Mouse (Mus musculus) kidney, adult 2 months (tissue): ENCODE measurements around the gene Ube2n.

Source experiments
- CTCF ChIP-seq: fragments of 200-500 bp; conservative IDR thresholded peaks from 2 replicates; pipeline ENCODE4 v1.5.1; 2011; ENCODE audit warnings: low read depth, mild to moderate bottlenecking, control low read depth, low read length, moderate library complexity, mixed read lengths; ENCODE audit not compliant: insufficient read depth, insufficient read length
- POLR2A ChIP-seq: fragments of 200-500 bp; IDR thresholded peaks from one replicate; pipeline ENCODE4 v1.6.1; 2011; ENCODE audit warnings: low read depth, low read length, control low read depth

DNA sequence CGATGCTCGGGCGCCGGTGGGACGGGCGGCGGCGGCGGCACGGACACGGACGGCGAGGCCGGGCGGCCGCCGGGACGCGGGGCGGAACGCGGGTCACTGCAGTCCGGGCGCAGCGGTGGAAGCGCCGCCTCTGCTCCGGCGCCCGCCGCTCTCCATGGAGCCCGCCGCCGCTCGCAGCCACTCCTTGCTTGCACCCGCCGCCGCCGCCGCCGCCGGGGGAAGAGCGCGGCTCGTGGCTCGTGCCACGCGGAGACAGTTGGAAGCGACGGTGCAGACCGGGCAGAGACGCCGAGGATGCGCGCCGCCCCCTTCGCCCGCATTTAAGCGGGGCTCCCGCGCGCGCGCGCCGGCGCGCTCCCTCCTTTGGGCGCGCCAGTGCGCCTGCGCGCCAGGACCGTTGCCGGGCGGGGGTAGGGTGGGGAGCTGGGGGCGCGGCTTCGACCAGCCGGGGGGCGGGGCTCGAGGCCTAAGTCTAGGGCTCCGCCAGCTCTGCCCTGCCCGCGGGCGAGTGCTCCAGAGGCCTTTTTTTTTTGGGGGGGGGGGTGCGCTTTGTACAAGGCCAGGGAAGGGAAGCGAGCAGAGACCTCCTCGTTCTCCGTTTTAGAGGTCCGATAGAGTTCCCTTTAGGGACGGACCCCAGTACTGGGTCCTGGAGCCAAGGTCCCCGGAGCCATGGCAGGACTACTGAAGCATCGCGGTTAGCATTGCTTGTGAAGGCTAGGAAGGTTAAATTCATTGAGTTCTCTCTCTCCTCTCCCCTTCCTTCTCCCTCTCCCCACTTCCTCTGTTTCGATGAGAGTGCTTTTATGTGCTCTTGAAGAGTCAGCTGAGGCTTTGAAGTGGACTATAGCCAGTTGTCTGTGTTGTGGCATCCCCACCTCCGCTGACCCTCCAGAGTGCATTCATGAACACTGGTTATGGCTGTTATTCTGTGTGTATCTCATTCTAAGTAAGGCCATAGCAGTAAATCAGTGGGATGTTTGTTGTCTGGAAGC, 49.2 kb downstream of the Ube2n start, which contains the start of gene Nudt4:
- TF ChIP-seq POLR2A (peak; percentile 67), CTCF (no peak)
